Mouse (Mus musculus) ES-E14 (cell line): Measurements from ENCODE around the gene Itk.

Experiments used
- MAFK ChIP-seq: IDR thresholded peaks from 2 replicates; pipeline ENCODE4 v1.6.1; 2014; ENCODE audit warnings: mild to moderate bottlenecking, low read depth, low read length, inconsistent platforms; ENCODE audit not compliant: insufficient read depth
- ZC3H11A ChIP-seq: IDR thresholded peaks from 2 replicates; pipeline ENCODE4 v1.6.1; 2012; ENCODE audit warnings: low read depth, mild to moderate bottlenecking, inconsistent platforms, low read length, borderline replicate concordance
- ZNF384 ChIP-seq: IDR thresholded peaks from 2 replicates; pipeline ENCODE4 v1.6.1; 2012; ENCODE audit warnings: low read depth, low read length, inconsistent platforms

DNA sequence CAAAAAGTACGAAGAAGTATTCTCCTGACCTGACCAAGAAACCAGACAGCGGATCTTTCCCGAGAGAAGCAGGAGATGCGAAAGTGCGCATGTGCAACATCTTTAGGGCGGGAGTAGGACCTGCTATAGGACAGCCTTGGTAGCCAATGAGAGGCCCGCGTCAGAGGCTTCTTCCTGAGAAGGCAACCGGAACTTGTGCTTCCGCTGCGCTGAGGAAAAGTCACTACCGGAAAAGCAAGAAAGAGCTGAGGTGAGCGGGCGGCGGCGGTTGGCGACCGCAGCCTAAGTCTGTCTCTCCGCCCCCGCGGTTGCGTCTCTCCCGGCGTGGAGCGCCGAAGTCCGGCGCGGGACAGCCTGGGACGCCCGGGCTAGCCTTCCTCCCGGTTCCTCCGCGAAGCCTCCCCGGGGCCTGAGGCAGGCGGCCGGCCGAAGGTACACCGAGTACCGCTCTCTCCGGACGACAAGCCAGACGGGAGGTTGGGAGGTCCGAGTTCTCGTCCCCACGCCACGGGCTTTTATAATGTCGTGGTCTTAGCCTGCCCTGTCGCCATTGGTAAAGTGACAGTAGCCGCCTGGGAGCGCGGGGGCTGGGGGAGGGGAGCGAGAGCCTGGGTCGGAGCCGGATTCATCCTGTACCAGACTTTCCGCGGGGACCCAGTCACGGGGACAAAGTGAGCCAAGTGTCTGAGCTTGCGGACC lies 47.6 kb upstream of the Itk start, which contains the start of gene Med7:
- TF ChIP-seq MAFK (no peak), ZNF384 (no peak), ZC3H11A (no peak)
